Mouse (Mus musculus) stomach, embryonic 16.5 days (tissue): Measurements from ENCODE around the gene Vmn1r95. TPM values are rescaled to one million over a fixed set of nuclear protein-coding genes. Genes with fewer than 3 reads are reported as not detected.
"Not testable (repeated sequence)": the region's sequence is repeated elsewhere in the genome, so short reads cannot be mapped to it uniquely, and the experiment has no call there.

ENCODE experiments used
- ATAC-seq: fragments of 200-750 bp; cut with Nextera tagmentation; 2 replicates; pipeline ENCODE4 v1.8.0; 2017; ENCODE audit warnings: moderate number of reproducible peaks, moderate TSS enrichment; ENCODE audit not compliant: insufficient read depth, low FRiP score
- H3K27ac ChIP-seq: fragments of 300-500 bp; sonication (generic); 2 replicates; pipeline ENCODE4 v1.5.1; 2014; ENCODE audit warnings: low read length
- H3K27me3 ChIP-seq: fragments of 300-500 bp; sonication (generic); 2 replicates; pipeline ENCODE4 v1.6.1; 2014; ENCODE audit warnings: low read length, control low read depth, mixed read lengths; ENCODE audit not compliant: control insufficient read depth, insufficient read depth
- H3K36me3 ChIP-seq: fragments of 300-500 bp; sonication (generic); 2 replicates; pipeline ENCODE4 v1.6.1; 2014; ENCODE audit warnings: low read length; ENCODE audit not compliant: control insufficient read depth, insufficient read depth
- H3K4me1 ChIP-seq: fragments of 300-500 bp; sonication (generic); 2 replicates; pipeline ENCODE4 v1.6.1; 2014; ENCODE audit warnings: low read length, control low read depth, mixed read lengths; ENCODE audit not compliant: control insufficient read depth, insufficient read depth
- H3K4me2 ChIP-seq: fragments of 300-500 bp; sonication (generic); 2 replicates; pipeline ENCODE4 v1.6.1; 2014; ENCODE audit warnings: low read depth, low read length, mixed read lengths
- H3K4me3 ChIP-seq: fragments of 300-500 bp; sonication (generic); replicated peaks from 2 replicates; pipeline ENCODE4 v1.5.1; 2014; ENCODE audit warnings: mild to moderate bottlenecking, low read length
- H3K9ac ChIP-seq: fragments of 300-500 bp; sonication (generic); 2 replicates; pipeline ENCODE4 v1.6.1; 2014; ENCODE audit warnings: low read length
- H3K9me3 ChIP-seq: fragments of 300-500 bp; sonication (generic); replicated peaks from 2 replicates; pipeline ENCODE4 v1.6.1; 2016; ENCODE audit warnings: low read length, control low read depth; ENCODE audit not compliant: control insufficient read depth
- WGBS: fragments of 180-500 bp; shearing (Covaris S2); extraction: QIAGEN DNeasy Blood & Tissue Kit; methylation state at CpG from one replicate; pipeline ENCODE4 v1.1.7; 2014; 5-methylcytosine and 5-hydroxymethylcytosine counted together
- polyA plus RNA-seq: library from polyadenylated mRNA; unstranded; fragments of >200 nt; fragmentation: Nextera tagmentation; extraction: Ambion mirVana; gene quantifications from 2 replicates; pipeline ENCODE4 v1.2.1, GENCODE M21; 2015

The Vmn1r95 gene
- not detected in 2 replicates for polyA plus RNA-seq

DNA sequence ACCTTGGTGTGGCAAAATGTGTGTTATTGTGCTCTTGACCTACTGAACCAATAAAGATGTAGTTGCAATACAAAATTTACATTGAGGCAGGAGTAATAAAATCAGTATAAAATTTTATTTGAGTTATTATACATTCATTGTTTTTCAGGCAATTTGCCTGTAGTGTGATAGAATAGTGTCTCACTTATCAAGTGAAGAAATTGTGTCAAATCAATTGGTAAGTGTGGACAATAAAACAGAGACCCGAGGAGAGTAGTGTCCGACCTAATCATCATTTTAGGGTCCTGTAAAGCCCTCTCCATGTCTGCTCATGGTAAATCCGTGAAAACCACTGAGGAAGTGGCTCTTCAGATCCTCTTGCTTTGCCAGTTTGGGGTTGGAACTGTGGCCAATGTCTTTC is at the start of gene Vmn1r95:
Vmn1r95 (plus strand) TSS at position 301 of the 400 bp plus-strand sequence.
- not testable (repeated sequence) for H3K36me3 ChIP-seq, H3K9me3 ChIP-seq, H3K4me2 ChIP-seq, H3K9ac ChIP-seq, H3K27ac ChIP-seq, ATAC-seq, H3K27me3 ChIP-seq, H3K4me3 ChIP-seq, H3K4me1 ChIP-seq
- no CpG with 5 or more reads among the region's 3 CpGs for WGBS

- not testable (repeated sequence) for H3K36me3 ChIP-seq, H3K9ac ChIP-seq, H3K27me3 ChIP-seq, H3K4me1 ChIP-seq, H3K4me3 ChIP-seq, H3K9me3 ChIP-seq, H3K27ac ChIP-seq, ATAC-seq, H3K4me2 ChIP-seq
- no CpG with 5 or more reads among the region's 3 CpGs for WGBS
Observed at GRCm38 (mm10) chr7:20168277-20168676, 25.2 kb upstream of the Vmn1r95 start, which contains the start of gene Vmn1r94. TSS of gene Vmn1r94 (minus strand) at chr7:20168377.

- H3K4me1 ChIP-seq, H3K27me3 ChIP-seq, H3K4me2 ChIP-seq, H3K4me3 ChIP-seq, ATAC-seq, H3K9me3 ChIP-seq, H3K9ac ChIP-seq, H3K36me3 ChIP-seq, H3K27ac ChIP-seq: not testable (repeated sequence)
- no CpG with 5 or more reads among the region's 2 CpGs for WGBS
Observed at GRCm38 (mm10) chr7:20205507-20205906, 12.0 kb downstream of the Vmn1r95 start, which contains the start of gene Gm6164. TSS of gene Gm6164 (minus strand) at chr7:20205607.

- not testable (repeated sequence) for H3K4me1 ChIP-seq, H3K4me3 ChIP-seq, H3K9ac ChIP-seq, H3K27ac ChIP-seq, H3K9me3 ChIP-seq, H3K27me3 ChIP-seq, ATAC-seq, H3K4me2 ChIP-seq, H3K36me3 ChIP-seq
- no CpG with 5 or more reads among the region's 2 CpGs for WGBS
Observed at GRCm38 (mm10) chr7:20233728-20234127, 40.2 kb downstream of the Vmn1r95 start, which contains the start of gene Gm4498. TSS of gene Gm4498 (minus strand) at chr7:20233828.

Other genes with a start within 250 kb of the Vmn1r95 start
- gene Igsf23, start 243.0 kb upstream of the Vmn1r95 start, polyA plus RNA-seq: 3.1 and 3.8 TPM in 2 replicates
- 0.27 and 0.39 TPM in 2 replicates for gene Ceacam20, start 228.3 kb upstream of the Vmn1r95 start, polyA plus RNA-seq
- not detected in 2 replicates for gene Nlrp9b, start 202.2 kb upstream of the Vmn1r95 start, polyA plus RNA-seq
- not detected in 2 replicates for gene Vmn1r91, start 94.0 kb upstream of the Vmn1r95 start, polyA plus RNA-seq
- gene Gm16442, start 71.1 kb upstream of the Vmn1r95 start, polyA plus RNA-seq: not detected in 2 replicates
- gene Vmn1r93, start 54.6 kb upstream of the Vmn1r95 start, polyA plus RNA-seq: not detected in 2 replicates
- not detected in 2 replicates for gene Vmn1r94, start 25.3 kb upstream of the Vmn1r95 start, polyA plus RNA-seq
- gene Gm6164, start 11.9 kb downstream of the Vmn1r95 start, polyA plus RNA-seq: not detected in 2 replicates
- gene Gm4498, start 40.1 kb downstream of the Vmn1r95 start, polyA plus RNA-seq: not detected in 2 replicates
- not detected in 2 replicates for gene Gm5890, start 69.1 kb downstream of the Vmn1r95 start, polyA plus RNA-seq
- not detected in 2 replicates for gene Gm4133, start 140.4 kb downstream of the Vmn1r95 start, polyA plus RNA-seq
- not detected in 2 replicates for gene Gm5728, start 181.7 kb downstream of the Vmn1r95 start, polyA plus RNA-seq
- gene Vmn1r100, start 224.2 kb downstream of the Vmn1r95 start, polyA plus RNA-seq: not detected in 2 replicates
- not detected in 2 replicates for gene Vmn1r101, start 248.9 kb downstream of the Vmn1r95 start, polyA plus RNA-seq